Mouse (Mus musculus) lung, postnatal 0 days (tissue): ENCODE results near the gene Fpgs.

Experiments used
- CTCF ChIP-seq: IDR thresholded peaks from 2 replicates; pipeline ENCODE4 v1.5.1; 2016; ENCODE audit warnings: antibody characterized with exemption, mild to moderate bottlenecking
- EP300 ChIP-seq: IDR thresholded peaks from 2 replicates; pipeline ENCODE4 v1.6.1; 2016; ENCODE audit warnings: antibody characterized with exemption, mild to moderate bottlenecking, control low read depth

GRCm38 (mm10) chr2:32646379-32647056 lies 57.4 kb downstream of the Fpgs start, which contains the start of gene Eng:
- TF ChIP-seq EP300 (peak; percentile 55; the same call in 1 of the 2 replicates), CTCF (no peak)
